Mouse (Mus musculus) myocyte (in vitro differentiated cells): ENCODE measurements around the gene Psap. TPM values are rescaled to one million over a fixed set of nuclear protein-coding genes. Genes with fewer than 3 reads are reported as not detected.

ENCODE experiments used
- H3K27me3 ChIP-seq: one replicate; pipeline ENCODE4 v1.6.1; 2011; ENCODE audit not compliant: control insufficient read depth, insufficient read depth, insufficient read length
- H3K36me3 ChIP-seq: one replicate; pipeline ENCODE4 v1.6.1; 2011; ENCODE audit not compliant: control insufficient read depth, insufficient read depth
- H3K4me2 ChIP-seq: one replicate; pipeline ENCODE4 v1.6.1; 2011; ENCODE audit warnings: low read depth, control low read depth
- H3K4me3 ChIP-seq: one replicate; pipeline ENCODE4 v1.5.1; 2011; ENCODE audit warnings: mild to moderate bottlenecking, control low read depth, moderate library complexity
- H3K79me2 ChIP-seq: one replicate; pipeline ENCODE4 v1.6.1; 2011; ENCODE audit not compliant: control insufficient read depth, insufficient read depth
- H3ac ChIP-seq: one replicate; pipeline ENCODE4 v1.6.1; 2011; ENCODE audit not compliant: control insufficient read depth, insufficient read length
- CEBPB ChIP-seq: IDR thresholded peaks from 2 replicates; pipeline ENCODE4 v1.6.1; 2011; ENCODE audit warnings: mild to moderate bottlenecking, moderate library complexity; ENCODE audit not compliant: poor library complexity, insufficient read depth, severe bottlenecking
- E2F4 ChIP-seq: IDR thresholded peaks from one replicate; pipeline ENCODE4 v1.6.1; 2011; ENCODE audit warnings: mild to moderate bottlenecking, control low read depth, moderate library complexity; ENCODE audit not compliant: insufficient read depth
- MAX ChIP-seq: IDR thresholded peaks from one replicate; pipeline ENCODE4 v1.6.1; 2011; ENCODE audit warnings: low read depth, mild to moderate bottlenecking, control low read depth
- MYOD1 ChIP-seq, 3 experiments: IDR thresholded peaks; one replicate each; pipeline ENCODE4 v1.6.1; 2011; ENCODE audit warnings: control low read depth in 2 of 3, low read depth in 2 of 3, mild to moderate bottlenecking in 2 of 3, moderate library complexity in 1 of 3; ENCODE audit not compliant: insufficient read length in 2 of 3, control insufficient read depth in 1 of 3
- MYOG ChIP-seq, 3 experiments: IDR thresholded peaks; one replicate each; pipeline ENCODE4 v1.6.1; 2011; ENCODE audit warnings: control low read depth in 2 of 3, low read depth in 2 of 3, mild to moderate bottlenecking in 2 of 3; ENCODE audit not compliant: insufficient read length in 2 of 3, control insufficient read depth in 1 of 3, insufficient read depth in 1 of 3
- POLR2A ChIP-seq: IDR thresholded peaks from one replicate; pipeline ENCODE4 v1.6.1; 2011; ENCODE audit warnings: low read depth, mild to moderate bottlenecking, control low read depth, moderate library complexity; ENCODE audit not compliant: insufficient read length
- POLR2AphosphoS2 ChIP-seq: IDR thresholded peaks from one replicate; pipeline ENCODE4 v1.6.1; 2011; ENCODE audit warnings: low read depth, control low read depth; ENCODE audit not compliant: insufficient read length
- REST ChIP-seq: IDR thresholded peaks from one replicate; pipeline ENCODE4 v1.6.1; 2011; ENCODE audit warnings: mild to moderate bottlenecking, control low read depth, moderate library complexity; ENCODE audit not compliant: insufficient read depth, insufficient read length
- SRF ChIP-seq: IDR thresholded peaks from one replicate; pipeline ENCODE4 v1.6.1; 2011; ENCODE audit warnings: low read depth; ENCODE audit not compliant: control insufficient read depth, insufficient read length
- TCF12 ChIP-seq: IDR thresholded peaks from one replicate; pipeline ENCODE4 v1.6.1; 2011; ENCODE audit warnings: mild to moderate bottlenecking, control low read depth; ENCODE audit not compliant: poor library complexity, insufficient read depth, severe bottlenecking
- TCF3 ChIP-seq: IDR thresholded peaks from one replicate; pipeline ENCODE4 v1.6.1; 2011; ENCODE audit warnings: low read depth, control low read depth; ENCODE audit not compliant: insufficient read length
- USF1 ChIP-seq: IDR thresholded peaks from one replicate; pipeline ENCODE4 v1.6.1; 2011; ENCODE audit warnings: low read depth, mild to moderate bottlenecking, control low read depth, moderate library complexity
- polyA plus RNA-seq: library from polyadenylated mRNA; unstranded; fragments of >200 nt; fragmentation: generic; extraction: Trizol; gene quantifications from one replicate; pipeline ENCODE4 v1.2.1, GENCODE M21; 2012; ENCODE audit warnings: missing spikeins

Gene Psap
- polyA plus RNA-seq, 1 experiment = 729 TPM

DNA sequence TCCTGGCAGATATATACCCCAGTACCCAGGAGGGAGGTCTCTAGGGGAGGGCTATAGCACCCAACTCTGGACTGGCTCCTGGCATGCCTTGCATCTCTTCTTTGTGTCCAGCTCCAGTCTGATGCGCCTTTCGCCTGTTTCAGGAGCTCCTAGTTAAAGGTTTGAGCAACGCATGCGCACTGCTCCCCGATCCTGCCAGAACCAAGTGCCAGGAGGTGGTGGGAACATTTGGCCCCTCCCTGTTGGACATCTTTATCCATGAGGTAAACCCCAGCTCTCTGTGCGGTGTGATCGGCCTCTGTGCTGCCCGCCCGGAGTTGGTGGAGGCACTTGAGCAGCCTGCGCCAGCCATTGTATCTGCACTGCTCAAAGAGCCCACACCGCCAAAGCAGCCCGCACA is 22.2 kb downstream of the Psap start:
- TF ChIP-seq TCF12 (no peak), SRF (no peak), POLR2AphosphoS2 (no peak), USF1 (no peak), MAX (no peak), POLR2A (no peak), MYOD1 (IDR thresholded peaks at IDR 0.05; ENCODE audit: control insufficient read depth in 1 of 3, insufficient read length in 2 of 3, low read depth in 2 of 3) (no peak), REST (no peak), E2F4 (no peak), MYOG (IDR thresholded peaks at IDR 0.05; ENCODE audit: control insufficient read depth in 1 of 3, insufficient read depth in 1 of 3, insufficient read length in 2 of 3, low read depth in 2 of 3) (no peak), CEBPB (no peak), TCF3 (no peak)
- Histone ChIP-seq H3ac (no peak overlapping the region), H3K79me2 (no peaks in the 10 kb centered on the region), H3K4me3 (no peak overlapping the region), H3K36me3 (peaks cover 31% of the 10 kb centered on the region), H3K27me3 (no peaks in the 10 kb centered on the region), H3K4me2 (no peak overlapping the region)

DNA sequence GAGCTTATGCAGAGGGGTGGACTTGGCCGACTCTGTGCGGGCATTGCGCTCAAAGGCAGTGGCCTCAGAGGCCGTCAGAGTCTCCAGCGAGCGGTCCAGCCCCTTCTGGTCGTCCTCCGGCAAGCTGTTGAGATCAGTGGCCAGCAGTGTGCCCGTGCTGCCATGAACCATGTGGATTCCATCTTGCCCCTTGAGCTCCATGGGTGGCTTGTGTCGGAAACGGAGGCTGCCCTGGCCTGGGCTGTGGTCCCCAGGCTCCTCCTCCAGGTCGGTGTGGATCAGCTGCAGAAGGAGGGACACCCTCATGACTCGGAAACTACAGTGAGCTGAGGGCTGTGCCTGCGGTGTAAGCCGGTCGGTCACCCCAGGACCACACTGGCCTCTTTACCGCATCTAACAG is 26.0 kb downstream of the Psap start:
- Histone ChIP-seq H3K27me3 (no peaks in the 10 kb centered on the region), H3K4me2 (no peak overlapping the region), H3K79me2 (no peaks in the 10 kb centered on the region), H3K4me3 (no peak overlapping the region), H3ac (no peak overlapping the region), H3K36me3 (peaks cover 25% of the 10 kb centered on the region)
- TF ChIP-seq CEBPB = no peak
- no peak for TF ChIP-seq E2F4
- peak; percentile 76 for TF ChIP-seq POLR2AphosphoS2

DNA sequence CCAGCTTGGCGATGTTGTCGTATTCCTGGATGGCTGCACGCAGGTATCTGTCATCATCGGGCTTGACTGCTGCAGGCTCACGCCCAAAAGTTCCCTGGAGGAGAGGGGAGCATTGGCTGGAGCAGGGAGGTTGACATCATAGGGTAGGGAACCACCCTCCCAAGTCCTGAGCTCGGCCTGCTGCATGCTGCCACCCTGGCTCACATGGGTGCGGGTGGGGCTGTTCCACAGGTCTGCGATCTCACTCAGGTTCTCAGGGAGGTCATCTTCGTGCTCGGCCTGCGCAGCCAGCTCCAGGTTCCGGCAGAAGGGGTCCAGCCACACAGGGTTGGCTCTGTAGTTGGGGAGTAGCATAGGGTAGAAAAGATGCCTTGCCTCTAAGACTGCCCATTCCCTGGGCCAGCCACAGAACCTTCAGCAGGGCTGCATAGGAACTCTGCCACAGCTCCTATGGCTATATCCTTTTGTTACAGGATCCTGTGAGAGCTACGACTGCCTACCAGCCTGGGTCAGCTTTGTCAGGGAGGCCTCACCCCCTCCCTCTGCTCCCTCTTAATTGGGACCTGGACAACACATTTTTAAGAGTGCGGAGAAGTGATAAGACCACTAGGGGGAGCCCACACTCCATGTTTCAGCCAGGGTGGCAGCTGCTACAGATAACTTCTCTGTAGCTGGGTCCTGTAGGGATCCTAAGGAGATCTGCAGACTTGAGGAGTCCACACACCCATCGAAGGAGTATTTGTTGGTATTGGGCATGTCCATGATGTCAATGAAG is 27.6 kb downstream of the Psap start:
- H3ac ChIP-seq = no peak overlapping the region
- no peak overlapping the region for H3K4me3 ChIP-seq
- H3K4me2 ChIP-seq = no peak overlapping the region
- peaks cover 16% of the 10 kb centered on the region for H3K36me3 ChIP-seq
- TF ChIP-seq MYOG (IDR thresholded peaks at IDR 0.05; ENCODE audit: control insufficient read depth in 1 of 3, insufficient read depth in 1 of 3, insufficient read length in 2 of 3, low read depth in 2 of 3) = no peak
- TF ChIP-seq POLR2A = no peak
- TF ChIP-seq E2F4 = no peak
- peak; percentile 60 for TF ChIP-seq POLR2AphosphoS2
- TF ChIP-seq CEBPB = no peak
- TF ChIP-seq MYOD1 (IDR thresholded peaks at IDR 0.05; ENCODE audit: control insufficient read depth in 1 of 3, insufficient read length in 2 of 3, low read depth in 2 of 3) = no peak
- H3K79me2 ChIP-seq = no peaks in the 10 kb centered on the region
- no peaks in the 10 kb centered on the region for H3K27me3 ChIP-seq

DNA sequence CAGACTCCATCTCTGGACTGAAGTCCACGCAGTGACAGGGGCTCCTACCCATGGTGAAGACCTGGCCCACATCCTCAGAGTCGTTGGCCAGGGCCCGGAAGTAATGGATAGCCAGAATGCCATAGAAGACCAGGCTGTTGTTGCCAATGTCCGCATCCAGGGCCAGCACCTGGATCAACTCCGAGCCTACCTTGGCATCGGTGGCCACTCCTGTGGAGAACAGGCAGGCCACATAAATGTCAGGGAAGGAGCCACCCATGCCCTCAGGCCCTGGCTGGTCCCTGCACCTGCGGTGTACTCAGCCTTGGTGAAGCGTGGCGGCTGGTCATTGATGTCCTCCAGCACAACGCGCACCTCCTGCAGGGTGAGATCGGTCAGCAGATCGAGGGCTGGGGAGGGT is 33.2 kb downstream of the Psap start:
- TF ChIP-seq TCF12 (no peak), E2F4 (no peak), MYOD1 (IDR thresholded peaks at IDR 0.05; ENCODE audit: control insufficient read depth in 1 of 3, insufficient read length in 2 of 3, low read depth in 2 of 3) (no peak)
- Histone ChIP-seq H3K4me3 (no peak overlapping the region), H3K27me3 (no peaks in the 10 kb centered on the region), H3K79me2 (no peaks in the 10 kb centered on the region), H3K36me3 (no peaks in the 10 kb centered on the region), H3ac (no peak overlapping the region), H3K4me2 (no peak overlapping the region)

DNA sequence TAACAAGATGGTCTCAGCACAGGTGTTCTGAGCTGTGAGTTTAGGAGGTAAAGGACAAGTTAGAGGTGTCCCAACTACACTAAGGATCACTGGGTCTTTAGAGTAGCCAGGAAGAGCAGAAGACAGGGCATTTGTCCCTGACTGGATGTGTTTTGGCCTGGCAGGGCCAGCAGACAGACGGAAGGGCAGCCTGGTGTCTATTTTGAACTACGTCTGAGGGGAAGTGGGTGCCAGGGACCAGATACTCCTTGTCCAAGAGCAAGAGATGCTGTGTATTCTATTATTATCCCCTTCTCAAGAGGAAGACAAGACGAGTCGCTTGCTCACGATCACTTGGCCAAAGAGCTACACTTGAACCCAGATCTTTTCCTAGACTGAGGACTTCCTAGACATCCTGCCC is 36.2 kb downstream of the Psap start:
- Histone ChIP-seq H3ac (no peak overlapping the region), H3K4me3 (no peak overlapping the region), H3K27me3 (no peaks in the 10 kb centered on the region), H3K79me2 (no peaks in the 10 kb centered on the region), H3K4me2 (no peak overlapping the region), H3K36me3 (no peaks in the 10 kb centered on the region)
- TF ChIP-seq TCF3 = no peak

DNA sequence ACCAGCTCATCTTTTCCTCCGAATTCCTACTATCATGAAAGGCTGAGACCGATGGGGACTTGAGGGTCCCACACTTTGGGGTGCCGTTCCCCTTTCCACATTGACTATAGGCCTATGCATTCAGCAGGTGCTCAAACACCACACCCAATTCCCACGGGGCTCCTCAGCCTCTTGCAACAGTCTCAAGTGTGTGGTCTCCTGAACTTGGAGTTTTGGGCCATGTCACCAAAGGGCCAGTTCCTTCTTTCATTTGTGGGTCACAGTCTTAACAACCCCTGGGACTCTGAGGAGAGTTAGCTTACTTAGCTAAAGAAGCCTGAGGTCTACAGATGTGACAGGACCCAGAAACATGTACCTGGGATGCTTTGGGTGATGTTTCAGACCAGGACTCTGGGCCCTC is 38.7 kb downstream of the Psap start:
- Histone ChIP-seq H3K4me3 (no peak overlapping the region), H3K79me2 (no peaks in the 10 kb centered on the region), H3K4me2 (no peak overlapping the region), H3ac (no peak overlapping the region), H3K27me3 (no peaks in the 10 kb centered on the region), H3K36me3 (no peaks in the 10 kb centered on the region)
- TF ChIP-seq POLR2A (no peak), MAX (no peak), REST (no peak), E2F4 (no peak), TCF3 (no peak), POLR2AphosphoS2 (no peak), MYOG (IDR thresholded peaks at IDR 0.05; ENCODE audit: control insufficient read depth in 1 of 3, insufficient read depth in 1 of 3, insufficient read length in 2 of 3, low read depth in 2 of 3) (no peak), SRF (no peak), USF1 (no peak), MYOD1 (IDR thresholded peaks at IDR 0.05; ENCODE audit: control insufficient read depth in 1 of 3, insufficient read length in 2 of 3, low read depth in 2 of 3) (no peak), CEBPB (no peak), TCF12 (no peak)
